Mouse (Mus musculus): Measurements from ENCODE around the gene Gab2. TPM values are rescaled to one million over a fixed set of nuclear protein-coding genes. Genes with fewer than 3 reads are reported as not detected.

Gene Gab2
- total and polyA plus RNA-seq, 3 experiments, result 0.12 to 0.50 (median 0.30) TPM

GRCm38 (mm10) chr7:97154756-97155487, 73.5 kb downstream of the Gab2 start:
- no peak overlapping the region for H3K4me3 ChIP-seq (replicated peaks in 1 of 3; ENCODE audit: low read depth in 2 of 3, low read length in 2 of 3, poor library complexity in 1 of 3)
- H3K27ac ChIP-seq (ENCODE audit: insufficient read depth, low read depth), result no peak overlapping the region
- H3K4me2 ChIP-seq (ENCODE audit: insufficient read depth, low read depth, poor library complexity, severe bottlenecking), result no peak overlapping the region
- in situ Hi-C loops (cut with MboI; ENCODE audit: low pct_ligation_motif_present, low pct_unique_long_range_greater_than_20kb, low sequenced_read_pairs) (no loop called here), dilution Hi-C loops (cut with MboI; ENCODE audit: extremely low pct_ligation_motif_present, extremely low pct_unique_long_range_greater_than_20kb, low sequenced_read_pairs) (no loop called here)
- H3K4me1 ChIP-seq (ENCODE audit: control insufficient read depth in 1 of 2, insufficient read depth in 2 of 2), result peaks cover 4 to 19% of the 10 kb centered on the region in 2 experiments; a peak in 2 of 4 replicates
- peak; percentile 26 for DNase-seq (ENCODE audit: extremely low read depth)
- no peaks in the 10 kb centered on the region for H3K36me3 ChIP-seq (replicated peaks in 1 of 2; ENCODE audit: control insufficient read depth in 1 of 2, insufficient read depth in 1 of 2, low read length in 1 of 2)
- no peaks in the 10 kb centered on the region for H3K9me3 ChIP-seq (replicated peaks; ENCODE audit: low read length)
- TF ChIP-seq JUN (IDR thresholded peaks at IDR 0.05; ENCODE audit: insufficient read depth, low read depth, low read length) (no peak), CHD2 (IDR thresholded peaks at IDR 0.05; ENCODE audit: low read length) (0 out of 2 replicates have a peak, but pooled peaks have one; percentile 14)
- no peaks in the 10 kb centered on the region for H3K27me3 ChIP-seq (replicated peaks)
- no peak overlapping the region for H3K9ac ChIP-seq (ENCODE audit: insufficient read depth, low read depth)
- H3K79me2 ChIP-seq (replicated peaks; ENCODE audit: control insufficient read depth, extremely low read depth, insufficient read depth, poor library complexity, severe bottlenecking), result no peaks in the 10 kb centered on the region

- no peaks in the 10 kb centered on the region for H3K27me3 ChIP-seq (replicated peaks)
- H3K36me3 ChIP-seq (replicated peaks in 1 of 2; ENCODE audit: control insufficient read depth in 1 of 2, insufficient read depth in 1 of 2, low read length in 1 of 2), result no peaks in the 10 kb centered on the region
- H3K27ac ChIP-seq (ENCODE audit: insufficient read depth, low read depth), result no peak overlapping the region
- H3K79me2 ChIP-seq (replicated peaks; ENCODE audit: control insufficient read depth, extremely low read depth, insufficient read depth, poor library complexity, severe bottlenecking), result no peaks in the 10 kb centered on the region
- DNase-seq (ENCODE audit: extremely low read depth), result no peak
- H3K4me2 ChIP-seq (ENCODE audit: insufficient read depth, low read depth, poor library complexity, severe bottlenecking), result no peak overlapping the region
- in situ Hi-C loops (cut with MboI; ENCODE audit: low pct_ligation_motif_present, low pct_unique_long_range_greater_than_20kb, low sequenced_read_pairs) (no loop called here), dilution Hi-C loops (cut with MboI; ENCODE audit: extremely low pct_ligation_motif_present, extremely low pct_unique_long_range_greater_than_20kb, low sequenced_read_pairs) (no loop called here)
- H3K9ac ChIP-seq (ENCODE audit: insufficient read depth, low read depth), result no peak overlapping the region
- H3K4me3 ChIP-seq (replicated peaks in 1 of 3; ENCODE audit: low read depth in 2 of 3, low read length in 2 of 3, poor library complexity in 1 of 3), result no peak overlapping the region
- H3K9me3 ChIP-seq (replicated peaks; ENCODE audit: low read length), result no peaks in the 10 kb centered on the region
- H3K4me1 ChIP-seq (ENCODE audit: control insufficient read depth in 1 of 2, insufficient read depth in 2 of 2), result no peaks in the 10 kb centered on the region
- no peak for TF ChIP-seq UBTF (IDR thresholded peaks at IDR 0.05; ENCODE audit: low read depth, low read length)
- no peak for TF ChIP-seq PAX5 (IDR thresholded peaks at IDR 0.05; ENCODE audit: low read length)
- no peak for TF ChIP-seq USF1 (IDR thresholded peaks at IDR 0.05; ENCODE audit: low read depth, low read length)
- TF ChIP-seq RAD21 (IDR thresholded peaks at IDR 0.05; ENCODE audit: low read depth, low read length), result no peak
- TF ChIP-seq CHD2 (IDR thresholded peaks at IDR 0.05; ENCODE audit: low read length), result no peak
- no peak for TF ChIP-seq ETS1 (conservative IDR thresholded peaks at IDR 0.05; ENCODE audit: low read depth, low read length)
- TF ChIP-seq RCOR1 (conservative IDR thresholded peaks at IDR 0.05; ENCODE audit: low read depth, low read length), result no peak
- TF ChIP-seq TBP (conservative IDR thresholded peaks at IDR 0.05; ENCODE audit: low read depth, low read length), result no peak
- no peak for TF ChIP-seq CTCF (conservative IDR thresholded peaks at IDR 0.05 in 1 of 2, IDR thresholded peaks at IDR 0.05 in 1 of 2; ENCODE audit: low read depth in 2 of 2, low read length in 2 of 2)
- no peak for TF ChIP-seq SMC3 (IDR thresholded peaks at IDR 0.05; ENCODE audit: low read depth, low read length)
- no peak for TF ChIP-seq ZMIZ1 (IDR thresholded peaks at IDR 0.05; ENCODE audit: low read depth, low read length)
- no peak for TF ChIP-seq NRF1 (IDR thresholded peaks at IDR 0.05; ENCODE audit: low read depth, low read length)
- no peak for TF ChIP-seq MAFK (IDR thresholded peaks at IDR 0.05; ENCODE audit: insufficient replicate concordance, low read length)
- no peak for TF ChIP-seq JUN (IDR thresholded peaks at IDR 0.05; ENCODE audit: insufficient read depth, low read depth, low read length)
These were observed 82.9 kb downstream of the Gab2 start for GRCm38 (mm10) chr7:97164261-97164660.
